Mouse (Mus musculus): ENCODE data around the gene Sgip1.

Gene Sgip1

GRCm38 (mm10) chr4:102979385-102979784 lies 238.3 kb downstream of the Sgip1 start:
- DNase-seq: no peak

GRCm38 (mm10) chr4:102981709-102982108 lies 240.6 kb downstream of the Sgip1 start:
- DNase-seq: no peak

- DNase-seq: no peak
These were observed 245.1 kb downstream of the Sgip1 start for GRCm38 (mm10) chr4:102986173-102986572.

- peak in 1 of 2 experiments; percentile 24 for DNase-seq
These were observed 245.8 kb downstream of the Sgip1 start for GRCm38 (mm10) chr4:102986917-102987316.

- no peak for DNase-seq
These were observed 246.2 kb downstream of the Sgip1 start for GRCm38 (mm10) chr4:102987325-102987724.

GRCm38 (mm10) chr4:102987756-102988155 lies 246.7 kb downstream of the Sgip1 start:
- DNase-seq: no peak

- no peak for DNase-seq
These were observed 247.4 kb downstream of the Sgip1 start for GRCm38 (mm10) chr4:102988526-102988925.

- DNase-seq: no peak
These were observed 248.3 kb downstream of the Sgip1 start for GRCm38 (mm10) chr4:102989391-102989790.

- no peak for DNase-seq
These were observed 248.9 kb downstream of the Sgip1 start for GRCm38 (mm10) chr4:102990016-102990415.

GRCm38 (mm10) chr4:102990595-102991340 lies 249.7 kb downstream of the Sgip1 start:
- no peak for DNase-seq

- no peak for DNase-seq
These were observed 250.6 kb downstream of the Sgip1 start for GRCm38 (mm10) chr4:102991685-102992084.

GRCm38 (mm10) chr4:103004681-103005080 lies 263.6 kb downstream of the Sgip1 start:
- no peak for DNase-seq

GRCm38 (mm10) chr4:103005190-103005945 lies 264.3 kb downstream of the Sgip1 start:
- no peak for DNase-seq

GRCm38 (mm10) chr4:103006266-103006665 lies 265.2 kb downstream of the Sgip1 start:
- no peak for DNase-seq

- DNase-seq: no peak
These were observed 265.9 kb downstream of the Sgip1 start for GRCm38 (mm10) chr4:103006943-103007418.

- DNase-seq: no peak
These were observed 269.6 kb downstream of the Sgip1 start for GRCm38 (mm10) chr4:103010734-103011133.

- no peak for DNase-seq
These were observed 270.7 kb downstream of the Sgip1 start for GRCm38 (mm10) chr4:103011823-103012222.

GRCm38 (mm10) chr4:103013490-103013889 lies 272.4 kb downstream of the Sgip1 start:
- no peak for DNase-seq
